Mouse (Mus musculus) neural tube, embryonic 15.5 days (tissue): ENCODE results near the gene Slc24a5. TPM values are rescaled to one million over a fixed set of nuclear protein-coding genes. Genes with fewer than 3 reads are reported as not detected.

Source experiments
- ATAC-seq: fragments of 200-750 bp; cut with Nextera tagmentation; 2 replicates; pipeline ENCODE4 v1.8.0; 2017; ENCODE audit warnings: mild to moderate bottlenecking, moderate TSS enrichment, moderate library complexity; ENCODE audit not compliant: low FRiP score
- H3K27ac ChIP-seq: fragments of 300-500 bp; sonication (generic); replicated peaks from 2 replicates; pipeline ENCODE4 v1.5.1; 2015; ENCODE audit warnings: mild to moderate bottlenecking, inconsistent platforms
- H3K27me3 ChIP-seq: fragments of 300-500 bp; sonication (generic); replicated peaks from 2 replicates; pipeline ENCODE4 v1.6.1; 2015; ENCODE audit warnings: inconsistent platforms
- H3K36me3 ChIP-seq: fragments of 300-500 bp; sonication (generic); 2 replicates; pipeline ENCODE4 v1.6.1; 2015; ENCODE audit warnings: inconsistent platforms
- H3K4me1 ChIP-seq: fragments of 300-500 bp; sonication (generic); 2 replicates; pipeline ENCODE4 v1.6.1; 2015; ENCODE audit warnings: inconsistent platforms
- H3K4me2 ChIP-seq: fragments of 300-500 bp; sonication (generic); 2 replicates; pipeline ENCODE4 v1.6.1; 2015; ENCODE audit warnings: inconsistent platforms, mild to moderate bottlenecking, moderate library complexity
- H3K4me3 ChIP-seq: fragments of 300-500 bp; sonication (generic); replicated peaks from 2 replicates; pipeline ENCODE4 v1.5.1; 2015; ENCODE audit warnings: mild to moderate bottlenecking, inconsistent platforms
- H3K9ac ChIP-seq: fragments of 300-500 bp; sonication (generic); replicated peaks from 2 replicates; pipeline ENCODE4 v1.6.1; 2015; ENCODE audit warnings: mild to moderate bottlenecking, inconsistent platforms
- H3K9me3 ChIP-seq: fragments of 300-500 bp; sonication (generic); replicated peaks from 2 replicates; pipeline ENCODE4 v1.6.1; 2016; ENCODE audit warnings: inconsistent platforms
- WGBS: fragments of 180-500 bp; shearing (Covaris S2); methylation state at CpG from one replicate; pipeline ENCODE4 v1.1.7; 2015; ENCODE audit warnings: mixed read lengths; 5-methylcytosine and 5-hydroxymethylcytosine counted together
- polyA plus RNA-seq: library from polyadenylated mRNA; unstranded; fragments of >200 nt; fragmentation: Nextera tagmentation; extraction: Ambion mirVana; gene quantifications from 2 replicates; pipeline ENCODE4 v1.2.1, GENCODE M21; 2015

The Slc24a5 gene
- polyA plus RNA-seq, 1 experiment from 2014 or later: 5.0 TPM

- peak; percentile 83 for ATAC-seq
- WGBS: under 1% methylated on average over 46 of the region's 59 CpGs
- H3K36me3 ChIP-seq: no peaks in the 10 kb centered on the region
- H3K27ac ChIP-seq: peak overlapping the region; percentile 90
- no peaks in the 10 kb centered on the region for H3K9me3 ChIP-seq
- H3K4me3 ChIP-seq: peak overlapping the region; percentile 62
- H3K4me2 ChIP-seq: peak overlapping the region; percentile 67
- H3K4me1 ChIP-seq: peaks cover 24% of the 10 kb centered on the region
- H3K27me3 ChIP-seq: no peaks in the 10 kb centered on the region
- H3K9ac ChIP-seq: peak overlapping the region; percentile 83
Measured at GRCm38 (mm10) chr2:125122624-125123476, 54.9 kb downstream of the Slc24a5 start.

DNA sequence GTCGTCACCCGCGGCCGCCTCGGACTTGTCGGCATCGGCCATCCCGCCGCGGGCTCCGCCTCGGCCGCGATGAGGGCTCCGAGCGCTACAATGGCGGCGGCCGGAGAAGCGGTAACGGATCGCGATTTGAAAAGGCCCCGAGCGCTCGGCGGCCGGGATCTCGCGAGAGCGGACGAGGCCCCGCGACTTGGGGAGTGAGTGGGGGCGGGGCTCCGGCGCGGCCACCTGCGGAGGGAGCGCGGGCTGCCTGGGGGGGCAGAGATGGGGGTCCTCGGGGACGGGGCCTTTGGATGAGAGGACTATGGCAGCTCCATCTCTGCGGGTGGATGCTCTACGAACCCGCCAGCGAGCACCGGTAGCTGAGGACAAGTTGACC is 55.5 kb downstream of the Slc24a5 start, which contains the start of gene Myef2:
Gene Myef2 (minus strand): TSS at position 185 of the 376 bp plus-strand sequence.
- Histone ChIP-seq H3K27me3 (no peaks in the 10 kb centered on the region), H3K4me1 (peaks cover 24% of the 10 kb centered on the region), H3K9ac (peak within 1 kb of the TSS; percentile 83), H3K4me3 (peak within 1 kb of the TSS; percentile 62), H3K27ac (peak within 1 kb of the TSS; percentile 90), H3K36me3 (no peaks in the 10 kb centered on the region), H3K9me3 (no peaks in the 10 kb centered on the region), H3K4me2 (peak within 1 kb of the TSS; percentile 67)
- peak; percentile 89 for ATAC-seq
- under 1% methylated on average over 47 of the region's 48 CpGs for WGBS

DNA sequence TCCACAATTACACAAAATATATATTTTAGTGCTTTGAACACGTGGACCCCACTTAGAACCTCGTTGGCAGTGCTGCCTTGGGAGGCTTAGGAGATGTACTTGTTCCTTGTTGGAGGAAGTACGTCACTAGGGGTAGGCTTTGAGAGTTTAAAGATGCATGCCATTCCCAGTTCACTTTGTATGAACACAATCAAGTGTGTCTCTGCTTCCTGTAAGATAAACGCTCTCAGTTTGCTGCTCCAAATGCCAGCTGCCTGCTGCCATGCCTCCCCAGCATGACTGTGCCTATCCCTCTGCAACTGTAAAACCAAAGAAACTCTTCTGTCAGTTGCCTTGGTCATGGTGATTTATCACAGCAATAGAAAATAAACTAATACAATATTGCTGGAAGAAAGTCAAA is 57.9 kb downstream of the Slc24a5 start:
- 29% methylated on average over 4 of the region's 4 CpGs for WGBS
- Histone ChIP-seq H3K27ac (no peak overlapping the region), H3K4me2 (no peak overlapping the region), H3K4me1 (peaks cover 12% of the 10 kb centered on the region), H3K9ac (no peak overlapping the region), H3K4me3 (no peak overlapping the region), H3K9me3 (no peaks in the 10 kb centered on the region), H3K36me3 (no peaks in the 10 kb centered on the region), H3K27me3 (no peaks in the 10 kb centered on the region)
- no peak for ATAC-seq

DNA sequence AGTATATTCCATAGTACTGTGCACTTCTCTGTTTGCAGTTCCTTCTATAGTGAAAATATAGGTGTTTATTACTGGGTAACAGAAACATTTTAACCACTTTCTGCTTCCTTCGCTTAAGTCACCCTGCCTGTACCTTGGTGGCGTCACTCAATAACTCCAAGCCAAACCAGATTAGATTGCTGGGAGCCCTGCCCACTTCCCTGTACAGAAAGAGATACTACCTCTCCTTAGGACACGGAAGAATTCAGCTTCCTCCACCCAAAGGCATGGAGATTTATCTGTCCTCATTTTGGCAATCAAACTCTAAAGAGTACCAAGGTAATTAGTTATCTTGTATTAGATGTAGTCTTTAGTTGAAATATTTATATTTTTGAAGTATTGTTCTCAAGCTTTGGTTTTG is 58.9 kb downstream of the Slc24a5 start:
- Histone ChIP-seq H3K4me2 (no peak overlapping the region), H3K4me3 (no peak overlapping the region), H3K27ac (no peak overlapping the region), H3K9me3 (no peaks in the 10 kb centered on the region), H3K27me3 (no peaks in the 10 kb centered on the region), H3K36me3 (no peaks in the 10 kb centered on the region), H3K4me1 (peaks cover 4% of the 10 kb centered on the region), H3K9ac (no peak overlapping the region)
- ATAC-seq: no peak
- 93% methylated on average over 3 of the region's 3 CpGs for WGBS

GRCm38 (mm10) chr2:125134113-125134512 is 66.2 kb downstream of the Slc24a5 start:
- Histone ChIP-seq H3K9me3 (no peaks in the 10 kb centered on the region), H3K36me3 (no peaks in the 10 kb centered on the region), H3K27ac (no peak overlapping the region), H3K4me1 (peaks cover 16% of the 10 kb centered on the region), H3K27me3 (no peaks in the 10 kb centered on the region), H3K9ac (no peak overlapping the region), H3K4me2 (no peak overlapping the region), H3K4me3 (no peak overlapping the region)
- WGBS: 39% methylated on average over 4 of the region's 4 CpGs
- no peak for ATAC-seq

DNA sequence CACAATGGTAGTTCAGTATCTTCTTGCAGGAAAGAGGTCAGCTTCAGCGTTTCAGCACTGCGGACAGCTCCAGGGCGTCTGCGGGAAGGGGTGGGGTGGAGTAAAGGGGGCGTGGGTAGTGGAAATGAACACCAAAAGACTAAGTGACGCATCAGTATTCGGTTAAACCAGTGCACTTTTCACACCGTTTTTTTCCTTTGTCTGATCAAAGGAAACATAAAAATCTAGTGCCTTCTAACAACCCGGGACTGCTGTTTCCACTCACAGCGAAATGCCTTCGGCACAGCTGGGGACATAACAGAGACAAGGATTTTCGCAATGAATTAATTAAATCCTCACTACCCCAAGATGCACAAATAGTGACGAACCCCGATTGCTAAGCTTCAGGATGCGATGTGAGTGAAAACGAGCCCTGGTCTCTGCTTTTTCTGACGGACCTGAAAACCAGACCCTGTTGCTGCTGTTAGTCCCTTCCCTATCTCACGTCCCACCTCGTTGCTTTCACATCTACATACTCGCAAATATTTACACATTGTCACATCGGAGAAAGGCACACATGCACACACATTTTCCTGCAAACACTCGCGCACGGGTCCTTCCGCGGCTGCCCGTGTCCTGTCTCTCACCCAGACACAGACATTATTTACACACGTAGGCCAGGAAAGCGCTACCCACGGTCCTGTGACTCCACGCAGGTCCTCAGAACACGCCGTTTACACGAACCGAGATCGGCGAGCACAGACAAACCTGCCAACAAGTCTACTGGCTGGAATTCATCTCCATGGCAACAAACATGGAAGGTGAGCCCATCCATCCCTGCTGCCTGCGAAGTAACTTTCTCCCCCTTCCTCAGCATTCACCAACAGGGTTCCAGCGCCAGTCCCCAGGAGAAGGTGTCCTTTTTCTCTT is 68.2 kb downstream of the Slc24a5 start, which contains the start of gene Ctxn2:
Gene Ctxn2 (plus strand): TSS at position 790 of the 909 bp plus-strand sequence.
- Histone ChIP-seq H3K27ac (peak within 1 kb of the TSS; percentile 89), H3K9me3 (no peaks in the 10 kb centered on the region), H3K4me1 (peaks cover 16% of the 10 kb centered on the region), H3K27me3 (no peaks in the 10 kb centered on the region), H3K4me3 (peak within 1 kb of the TSS; percentile 51), H3K4me2 (peak within 1 kb of the TSS; percentile 64), H3K36me3 (no peaks in the 10 kb centered on the region), H3K9ac (peak within 1 kb of the TSS; percentile 57)
- under 1% methylated on average over 39 of the region's 39 CpGs for WGBS
- ATAC-seq: peak; percentile 89

- H3K27ac ChIP-seq: peak overlapping the region; percentile 89
- H3K4me2 ChIP-seq: peak overlapping the region; percentile 64
- H3K36me3 ChIP-seq: no peaks in the 10 kb centered on the region
- peaks cover 16% of the 10 kb centered on the region for H3K4me1 ChIP-seq
- 30% methylated on average over 7 of the region's 7 CpGs for WGBS
- H3K9me3 ChIP-seq: no peaks in the 10 kb centered on the region
- peak overlapping the region; percentile 57 for H3K9ac ChIP-seq
- H3K4me3 ChIP-seq: peak overlapping the region; percentile 51
- H3K27me3 ChIP-seq: no peaks in the 10 kb centered on the region
- ATAC-seq: 0 out of 2 replicates have a peak, but pooled peaks have one; percentile 36
Measured at GRCm38 (mm10) chr2:125136846-125137245, 68.9 kb downstream of the Slc24a5 start.

Other genes starting within 250 kb of the Slc24a5 start
- gene Myef2, start 55.5 kb downstream of the Slc24a5 start, polyA plus RNA-seq: 173 and 195 TPM in 2 replicates
- gene Ctxn2, start 68.6 kb downstream of the Slc24a5 start, polyA plus RNA-seq: 21.9 and 29.0 TPM in 2 replicates
- gene Slc12a1, start 84.4 kb downstream of the Slc24a5 start, polyA plus RNA-seq: 0.06 TPM in 2 replicates
- gene Dut, start 179.1 kb downstream of the Slc24a5 start, polyA plus RNA-seq: 62.0 and 96.5 TPM in 2 replicates